Mouse (Mus musculus) neural tube, embryonic 11.5 days (tissue): ENCODE results near the gene Gm17728. TPM values are rescaled to one million over a fixed set of nuclear protein-coding genes. Genes with fewer than 3 reads are reported as not detected.
"Not testable (repeated sequence)": the region's sequence is repeated elsewhere in the genome, so short reads cannot be mapped to it uniquely, and the experiment has no call there.

Experiments
- ATAC-seq: fragments of 200-750 bp; cut with Nextera tagmentation; 2 replicates; pipeline ENCODE4 v1.8.0; 2017; ENCODE audit warnings: moderate number of reproducible peaks, mild to moderate bottlenecking, moderate TSS enrichment, moderate library complexity; ENCODE audit not compliant: insufficient read depth, low FRiP score, low TSS enrichment
- DNase-seq: peaks from one replicate; pipeline ENCODE4 v3.0.0-alpha.2; 2015; ENCODE audit warnings: low spot score
- H3K27ac ChIP-seq: fragments of 300-500 bp; sonication (generic); 2 replicates; pipeline ENCODE4 v1.5.1; 2014; ENCODE audit warnings: low read depth, mild to moderate bottlenecking, low read length
- H3K27me3 ChIP-seq: fragments of 300-500 bp; sonication (generic); 2 replicates; pipeline ENCODE4 v1.6.1; 2014; ENCODE audit warnings: mild to moderate bottlenecking, low read length, mixed read lengths; ENCODE audit not compliant: control insufficient read depth, insufficient read depth
- H3K36me3 ChIP-seq: fragments of 300-500 bp; sonication (generic); 2 replicates; pipeline ENCODE4 v1.6.1; 2014; ENCODE audit warnings: mild to moderate bottlenecking, low read length, moderate library complexity, mixed read lengths; ENCODE audit not compliant: control insufficient read depth, insufficient read depth
- H3K4me1 ChIP-seq: fragments of 300-500 bp; sonication (generic); 2 replicates; pipeline ENCODE4 v1.6.1; 2014; ENCODE audit warnings: low read length, mixed read lengths; ENCODE audit not compliant: control insufficient read depth, insufficient read depth
- H3K4me2 ChIP-seq: fragments of 300-500 bp; sonication (generic); 2 replicates; pipeline ENCODE4 v1.6.1; 2014; ENCODE audit warnings: low read depth, mild to moderate bottlenecking, moderate library complexity
- H3K4me3 ChIP-seq: fragments of 300-500 bp; sonication (generic); 2 replicates; pipeline ENCODE4 v1.5.1; 2014; ENCODE audit warnings: low read depth, low read length
- H3K9ac ChIP-seq: fragments of 300-500 bp; sonication (generic); 2 replicates; pipeline ENCODE4 v1.6.1; 2014; ENCODE audit warnings: mild to moderate bottlenecking, low read length
- H3K9me3 ChIP-seq: fragments of 300-500 bp; sonication (generic); 2 replicates; pipeline ENCODE4 v1.6.1; 2016; ENCODE audit warnings: low read length; ENCODE audit not compliant: control insufficient read depth
- WGBS: fragments of 180-500 bp; shearing (Covaris S2); extraction: QIAGEN DNeasy Blood & Tissue Kit; methylation state at CpG from one replicate; pipeline ENCODE4 v1.1.7; 2014; 5-methylcytosine and 5-hydroxymethylcytosine counted together
- polyA plus RNA-seq: library from polyadenylated mRNA; unstranded; fragments of >200 nt; fragmentation: Nextera tagmentation; extraction: Ambion mirVana; gene quantifications from 2 replicates; pipeline ENCODE4 v1.2.1, GENCODE M21; 2014

Gene Gm17728
- polyA plus RNA-seq = not detected in 2 replicates

DNA sequence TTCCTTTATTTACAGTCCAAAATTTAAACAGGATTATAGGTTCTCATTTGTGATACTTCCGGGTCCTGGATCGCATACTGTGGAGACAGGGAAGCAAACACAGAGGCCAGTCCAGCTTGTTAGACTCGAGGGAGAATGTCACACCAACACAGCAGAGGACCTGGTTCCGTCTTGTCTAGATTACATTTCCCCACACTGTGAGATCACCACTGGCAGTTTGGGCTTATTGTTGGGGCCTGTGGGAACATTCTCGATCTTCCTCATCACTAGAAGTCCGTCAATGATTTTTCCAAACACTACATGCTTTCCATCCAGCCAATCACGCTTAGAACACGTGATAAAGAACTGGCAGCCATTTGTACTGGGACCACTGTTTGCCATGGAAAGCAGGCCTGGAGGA, at the start of gene Gm17728:
Gm17728 (plus strand) TSS at position 301 of the 400 bp plus-strand sequence.
- H3K9me3 ChIP-seq, ATAC-seq, H3K4me1 ChIP-seq, DNase-seq, H3K4me2 ChIP-seq, H3K27ac ChIP-seq, H3K4me3 ChIP-seq, H3K36me3 ChIP-seq, H3K27me3 ChIP-seq, H3K9ac ChIP-seq: not testable (repeated sequence)
- WGBS = 92% methylated on average over 7 of the region's 8 CpGs

- Histone ChIP-seq H3K9me3 (no peaks in the 10 kb centered on the region), H3K4me2 (no peak overlapping the region), H3K27me3 (no peaks in the 10 kb centered on the region), H3K27ac (no peak overlapping the region), H3K4me3 (no peak overlapping the region), H3K36me3 (no peaks in the 10 kb centered on the region), H3K4me1 (no peaks in the 10 kb centered on the region), H3K9ac (no peak overlapping the region)
- DNase-seq = no peak
- no peak for ATAC-seq
- WGBS = 82% methylated on average over 7 of the region's 7 CpGs
Measured at GRCm38 (mm10) chr17:9397493-9397892, 24.4 kb upstream of the Gm17728 start.

GRCm38 (mm10) chr17:9398551-9398950, 23.3 kb upstream of the Gm17728 start:
- Histone ChIP-seq H3K27ac (no peak overlapping the region), H3K4me1 (no peaks in the 10 kb centered on the region), H3K9me3 (no peaks in the 10 kb centered on the region), H3K9ac (no peak overlapping the region), H3K4me2 (no peak overlapping the region), H3K4me3 (no peak overlapping the region), H3K36me3 (no peaks in the 10 kb centered on the region), H3K27me3 (no peaks in the 10 kb centered on the region)
- DNase-seq (no peak), ATAC-seq (no peak)
- 32% methylated on average over 4 of the region's 4 CpGs for WGBS

DNA sequence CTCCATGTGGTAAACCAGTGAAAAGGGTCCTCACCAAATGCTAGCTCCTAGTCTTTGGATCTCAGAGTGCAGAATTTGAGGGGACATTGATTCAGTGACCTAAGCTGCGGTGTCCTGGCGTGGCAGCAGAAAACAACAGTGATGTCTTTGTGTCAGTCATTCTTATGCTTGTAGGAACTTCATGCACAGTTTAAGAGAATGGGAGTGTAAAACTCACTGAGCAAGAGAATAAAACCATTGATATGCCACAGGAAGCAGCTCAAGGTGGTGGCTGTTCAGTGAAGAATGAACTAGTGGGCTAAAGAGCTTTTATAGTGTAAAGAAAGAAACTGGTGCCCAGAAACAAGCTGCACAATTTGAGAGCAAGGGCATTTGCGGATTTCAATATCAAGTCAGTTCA, 17.9 kb upstream of the Gm17728 start:
- no peak overlapping the region for H3K27ac ChIP-seq
- H3K4me3 ChIP-seq = no peak overlapping the region
- WGBS = 87% methylated on average over 3 of the region's 3 CpGs
- DNase-seq = no peak
- H3K9ac ChIP-seq = no peak overlapping the region
- H3K27me3 ChIP-seq = no peaks in the 10 kb centered on the region
- no peaks in the 10 kb centered on the region for H3K4me1 ChIP-seq
- H3K4me2 ChIP-seq = no peak overlapping the region
- no peak for ATAC-seq
- H3K36me3 ChIP-seq = no peaks in the 10 kb centered on the region
- no peaks in the 10 kb centered on the region for H3K9me3 ChIP-seq

DNA sequence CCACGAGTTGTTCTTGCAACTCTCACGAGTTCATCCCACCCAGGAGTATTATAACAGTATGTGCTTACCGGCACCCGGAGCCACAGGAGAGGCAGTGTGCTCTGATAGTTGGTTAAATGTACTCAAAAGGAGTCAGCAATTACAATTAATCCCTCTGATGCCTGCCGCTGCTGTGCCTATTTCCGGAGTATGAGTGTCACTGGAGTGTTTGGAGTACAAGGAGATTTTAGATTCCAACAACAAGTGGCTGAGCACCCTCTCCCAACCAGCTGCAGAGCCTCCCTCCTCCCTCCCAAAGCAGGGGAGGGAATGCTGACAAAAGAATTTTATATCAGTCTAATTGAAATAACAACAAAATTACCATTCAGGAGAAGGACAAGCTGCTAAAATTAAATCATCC, 14.2 kb upstream of the Gm17728 start:
- DNase-seq (no peak), ATAC-seq (no peak)
- Histone ChIP-seq H3K9ac (no peak overlapping the region), H3K9me3 (no peaks in the 10 kb centered on the region), H3K27ac (no peak overlapping the region), H3K4me3 (no peak overlapping the region), H3K4me2 (no peak overlapping the region), H3K27me3 (no peaks in the 10 kb centered on the region), H3K4me1 (no peaks in the 10 kb centered on the region), H3K36me3 (no peaks in the 10 kb centered on the region)
- WGBS = 81% methylated on average over 6 of the region's 6 CpGs

- Histone ChIP-seq H3K4me1 (no peaks in the 10 kb centered on the region), H3K27ac (no peak overlapping the region), H3K36me3 (no peaks in the 10 kb centered on the region), H3K4me2 (no peak overlapping the region), H3K4me3 (no peak overlapping the region), H3K9ac (no peak overlapping the region), H3K27me3 (no peaks in the 10 kb centered on the region), H3K9me3 (no peaks in the 10 kb centered on the region)
- DNase-seq (no peak), ATAC-seq (no peak)
- 74% methylated on average over 2 of the region's 2 CpGs for WGBS
Measured at GRCm38 (mm10) chr17:9419016-9419415, 2.8 kb upstream of the Gm17728 start.

DNA sequence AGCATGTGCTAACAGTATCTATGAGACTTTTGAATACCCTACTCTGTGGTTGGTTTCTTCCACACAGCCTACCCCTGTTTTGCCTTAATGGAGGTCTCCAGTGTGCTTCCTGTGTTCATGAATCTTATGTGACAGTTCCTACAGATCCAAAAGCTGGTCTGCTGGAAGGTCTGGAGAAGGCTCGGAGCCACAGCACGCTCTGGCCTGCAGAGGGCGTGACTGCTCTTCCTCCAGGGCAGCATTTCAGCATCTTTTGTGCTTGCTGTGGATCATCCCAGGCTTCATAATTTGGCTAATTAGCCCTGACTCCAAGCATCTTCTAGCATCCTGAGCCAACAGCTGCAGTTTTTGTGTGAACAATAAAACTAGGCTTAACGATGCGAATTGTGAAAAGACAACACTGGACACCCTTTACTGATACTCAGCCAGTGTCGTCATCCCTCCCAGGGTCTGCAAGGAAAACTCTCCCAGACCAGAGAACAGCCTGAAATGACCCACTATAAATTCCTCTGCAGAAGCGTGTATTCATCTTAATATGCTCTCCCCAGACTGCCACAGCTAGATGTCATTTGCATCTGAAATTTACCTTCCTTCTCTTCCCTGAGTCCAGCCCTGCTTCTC, 6.6 kb downstream of the Gm17728 start:
- Histone ChIP-seq H3K4me3 (no peak overlapping the region), H3K9me3 (no peaks in the 10 kb centered on the region), H3K4me2 (no peak overlapping the region), H3K4me1 (no peaks in the 10 kb centered on the region), H3K9ac (no peak overlapping the region), H3K36me3 (no peaks in the 10 kb centered on the region), H3K27ac (no peak overlapping the region), H3K27me3 (no peaks in the 10 kb centered on the region)
- ATAC-seq (no peak), DNase-seq (peak; percentile 51)
- WGBS = 41% methylated on average over 7 of the region's 7 CpGs

- no peak overlapping the region for H3K4me2 ChIP-seq
- H3K4me1 ChIP-seq = no peaks in the 10 kb centered on the region
- H3K27me3 ChIP-seq = no peaks in the 10 kb centered on the region
- no peaks in the 10 kb centered on the region for H3K9me3 ChIP-seq
- no peak overlapping the region for H3K27ac ChIP-seq
- H3K36me3 ChIP-seq = no peaks in the 10 kb centered on the region
- no peak overlapping the region for H3K9ac ChIP-seq
- ATAC-seq = no peak
- no peak for DNase-seq
- WGBS = 71% methylated on average over 4 of the region's 4 CpGs
- no peak overlapping the region for H3K4me3 ChIP-seq
Measured at GRCm38 (mm10) chr17:9439997-9440655, 18.3 kb downstream of the Gm17728 start.

DNA sequence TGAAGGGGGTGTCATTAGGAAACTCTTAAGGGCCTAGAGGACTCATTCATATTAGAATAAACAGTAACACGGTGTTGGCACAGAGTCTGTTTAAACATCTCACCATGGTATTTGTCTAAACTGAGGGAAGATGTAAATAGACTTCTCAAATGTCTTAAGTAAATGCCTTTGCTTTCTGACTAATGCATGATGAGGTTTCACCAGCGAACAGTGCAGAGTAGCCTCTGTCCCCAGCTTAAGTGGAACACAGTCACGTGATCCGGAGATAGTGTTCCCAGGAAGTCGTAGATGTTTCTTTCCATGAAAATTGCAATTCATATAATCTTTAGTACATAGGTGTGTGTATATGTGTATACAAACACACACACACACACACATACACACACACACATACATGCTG, 34.5 kb downstream of the Gm17728 start:
- no peak overlapping the region for H3K4me3 ChIP-seq
- ATAC-seq = no peak
- no peaks in the 10 kb centered on the region for H3K9me3 ChIP-seq

More for the DNA sequence above, 34.5 kb downstream of the Gm17728 start:
- 87% methylated on average over 5 of the region's 5 CpGs for whole genome bisulfite sequencing
- H3K27ac ChIP-seq = no peak overlapping the region
- H3K4me2 ChIP-seq = no peak overlapping the region
- H3K36me3 ChIP-seq = no peaks in the 10 kb centered on the region
- DNase-seq = no peak
- no peak overlapping the region for H3K9ac ChIP-seq
- no peaks in the 10 kb centered on the region for H3K27me3 ChIP-seq
- H3K4me1 ChIP-seq = no peaks in the 10 kb centered on the region
